Mouse (Mus musculus): ENCODE measurements around the gene Tango6.

The Tango6 gene

GRCm38 (mm10) chr8:106761867-106762523, 79.1 kb downstream of the Tango6 start:
- peak; percentile 15 to 59 for DNase-seq

DNA sequence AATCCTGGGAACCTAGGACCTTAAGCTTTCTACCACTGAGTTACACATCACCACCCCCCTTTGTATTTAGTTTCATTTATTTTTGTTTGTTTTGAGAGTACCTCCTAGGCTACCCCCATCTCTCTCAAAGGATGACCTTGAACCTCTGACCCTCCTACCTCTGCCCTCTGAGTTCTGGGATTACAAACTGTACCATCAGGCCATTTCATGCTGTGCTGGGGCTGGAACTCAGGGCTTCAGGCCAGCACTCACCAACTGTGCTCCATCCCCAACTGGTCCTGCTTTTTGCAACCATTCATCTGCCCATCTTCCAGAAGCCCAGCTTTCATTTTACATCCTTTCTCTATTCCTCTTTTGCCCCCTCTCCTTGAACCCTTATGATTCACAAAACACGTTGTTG, 81.7 kb downstream of the Tango6 start:
- peak in 1 of 2 experiments; percentile 50 for DNase-seq

- no peak for DNase-seq
Measured at GRCm38 (mm10) chr8:106765570-106765969, 82.7 kb downstream of the Tango6 start.

GRCm38 (mm10) chr8:106766736-106767135, 83.9 kb downstream of the Tango6 start:
- no peak for DNase-seq

- DNase-seq: no peak
Measured at GRCm38 (mm10) chr8:106769147-106769805, 86.4 kb downstream of the Tango6 start.

DNA sequence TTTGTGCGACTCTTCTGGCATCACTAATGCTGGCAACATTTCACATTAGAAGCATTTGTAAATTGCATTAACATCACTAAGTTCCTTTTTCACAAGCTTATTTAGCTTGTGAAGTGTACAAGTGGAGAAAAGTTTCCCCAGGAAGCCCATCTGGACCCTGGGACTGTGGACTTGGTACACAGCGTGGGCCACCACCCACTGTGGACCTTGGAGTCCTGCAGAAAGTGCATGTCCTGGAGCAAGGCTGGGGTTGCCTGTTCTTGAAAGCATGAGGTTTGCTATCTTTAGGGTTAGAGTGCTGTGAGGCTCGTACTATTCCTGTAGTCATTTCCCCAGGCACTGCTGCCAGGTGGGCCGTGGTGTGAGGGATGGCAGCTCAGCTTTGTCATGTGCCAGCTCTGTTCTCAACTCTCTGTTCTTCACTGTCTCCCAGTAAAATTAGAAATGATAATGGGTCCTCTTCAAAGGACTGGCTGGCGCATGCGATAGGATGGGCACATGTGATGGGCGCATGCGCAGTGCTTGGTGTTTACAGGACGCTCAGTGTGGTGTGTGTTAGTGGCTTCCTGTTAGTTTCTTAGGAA, 87.8 kb downstream of the Tango6 start:
- no peak for DNase-seq

GRCm38 (mm10) chr8:106772094-106772493, 89.2 kb downstream of the Tango6 start:
- no peak for DNase-seq

- DNase-seq: no peak
Measured at GRCm38 (mm10) chr8:106772501-106772900, 89.6 kb downstream of the Tango6 start.

- DNase-seq: peak in 1 of 2 experiments; percentile 25
Measured at GRCm38 (mm10) chr8:106774567-106775320, 91.9 kb downstream of the Tango6 start.

DNA sequence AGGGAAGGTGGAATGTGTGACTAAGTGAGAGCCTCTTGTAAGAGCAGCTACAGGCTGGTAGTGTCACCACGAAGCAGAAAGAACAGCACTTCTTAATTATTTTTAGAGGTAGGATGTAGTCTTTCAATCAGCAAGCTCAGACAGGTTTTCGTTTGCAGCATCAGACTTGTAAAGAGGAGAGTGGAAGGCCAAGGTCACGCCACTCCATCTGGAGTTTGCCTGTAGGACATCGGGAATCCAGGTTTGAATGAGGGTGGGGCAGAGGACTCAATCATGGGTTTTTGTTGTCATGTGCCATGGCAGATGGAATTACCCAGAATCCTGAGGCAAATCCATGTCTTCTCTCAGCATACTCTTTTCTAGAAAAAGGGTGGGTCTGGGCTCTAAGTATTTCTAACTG, 106.8 kb downstream of the Tango6 start:
- DNase-seq: no peak

DNA sequence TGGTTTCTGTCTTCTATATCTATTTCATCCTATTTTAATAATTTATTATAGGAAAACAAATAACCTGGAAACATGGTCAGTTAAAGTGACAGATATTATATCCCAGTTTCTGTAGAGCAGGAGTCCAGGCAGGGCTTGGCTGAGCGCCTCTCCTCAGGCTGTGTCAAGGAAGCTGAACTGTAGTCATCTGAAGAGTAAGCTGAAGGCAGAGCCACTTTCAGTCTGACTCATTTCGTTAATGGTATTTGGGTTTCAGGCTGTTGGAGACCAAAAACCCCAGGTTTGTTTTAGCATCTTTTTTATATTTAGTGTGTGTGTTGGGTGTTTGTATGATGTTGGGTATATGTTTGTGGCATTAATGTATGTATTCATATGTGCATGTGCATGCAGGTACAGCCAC, 112.0 kb downstream of the Tango6 start:
- no peak for DNase-seq

- DNase-seq: no peak
Measured at GRCm38 (mm10) chr8:106799821-106800220, 117.0 kb downstream of the Tango6 start.

DNA sequence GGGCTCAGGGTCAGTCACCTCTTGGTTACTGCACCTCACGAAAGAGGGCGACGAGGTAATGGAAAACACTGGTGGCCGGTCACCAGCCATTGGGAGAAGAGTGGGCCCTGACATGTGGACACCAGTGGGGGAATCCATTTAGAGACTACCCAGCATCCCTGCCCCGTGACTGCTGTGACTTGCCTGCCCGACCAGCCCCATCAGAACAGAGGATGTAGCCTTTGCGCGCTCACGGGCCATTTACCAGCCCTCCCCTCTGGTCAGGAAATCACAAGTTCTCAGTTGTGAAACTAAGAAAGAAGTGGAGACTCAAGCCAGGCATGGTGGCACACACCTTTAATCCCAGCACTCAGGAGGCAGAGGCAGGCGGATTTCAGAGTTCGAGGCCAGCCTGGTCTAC, 118.4 kb downstream of the Tango6 start:
- no peak for DNase-seq

GRCm38 (mm10) chr8:106802384-106803137, 119.7 kb downstream of the Tango6 start:
- DNase-seq: peak; percentile 46 to 52

DNA sequence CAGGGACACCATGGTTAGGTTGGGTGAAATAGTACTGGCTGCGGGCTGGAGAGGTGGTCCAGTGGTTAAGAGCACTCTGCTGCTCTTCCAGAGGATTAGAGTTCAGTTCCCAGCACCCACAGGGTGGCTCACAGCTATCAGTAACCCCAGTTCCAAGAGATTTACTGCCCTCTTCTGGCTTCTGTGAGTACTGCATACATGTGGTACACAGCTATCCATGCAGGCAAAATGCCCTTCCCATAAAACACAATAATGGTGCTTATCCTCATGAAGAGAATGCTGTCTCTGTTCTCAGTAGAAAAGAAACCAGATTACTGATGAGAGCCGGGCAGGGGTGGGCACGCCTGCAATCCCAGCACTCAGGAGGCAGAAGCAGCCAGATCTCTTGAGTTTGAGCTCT, 123.0 kb downstream of the Tango6 start:
- peak in 1 of 2 experiments; percentile 21 for DNase-seq

GRCm38 (mm10) chr8:106807461-106807860, 124.6 kb downstream of the Tango6 start:
- DNase-seq: no peak

DNA sequence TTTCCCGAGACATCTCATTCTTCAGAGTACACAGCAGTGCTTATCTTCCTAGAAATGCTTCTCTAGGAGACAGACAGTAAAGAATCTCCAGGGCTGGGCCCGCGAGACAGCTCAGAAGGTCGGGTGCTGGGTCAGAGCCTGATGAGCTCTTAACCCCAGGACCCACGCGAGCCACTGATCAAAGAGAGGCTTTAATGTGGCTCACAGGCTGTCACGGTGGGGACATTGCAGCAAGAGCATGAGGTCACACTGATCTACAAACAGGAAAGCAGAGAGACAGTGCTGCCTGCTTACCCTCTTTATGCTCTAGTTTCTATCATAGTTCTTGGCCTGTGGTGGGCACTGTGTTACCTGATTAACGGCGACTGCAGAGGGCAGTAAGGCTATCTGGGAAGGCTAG, 126.9 kb downstream of the Tango6 start:
- no peak for DNase-seq

DNA sequence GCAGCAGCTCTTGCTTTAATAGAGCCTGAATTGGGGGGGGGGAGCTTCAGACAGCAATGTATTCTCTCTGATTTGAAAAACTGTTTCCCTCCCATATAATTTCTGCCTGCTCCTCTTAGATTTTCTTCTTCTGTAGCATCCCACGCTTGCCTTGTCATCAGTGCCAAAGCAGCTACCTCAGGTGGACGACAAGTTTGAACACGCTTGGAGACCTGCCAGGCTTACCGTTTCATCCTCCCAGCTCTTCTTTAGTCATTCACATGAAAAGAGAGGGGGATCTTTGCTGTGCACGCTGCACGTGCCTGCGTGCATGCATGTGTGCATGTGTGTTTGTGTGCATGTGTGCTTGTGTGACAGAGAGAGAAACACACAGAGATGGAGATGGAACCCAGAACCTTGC, 127.5 kb downstream of the Tango6 start:
- peak in 1 of 2 experiments; percentile 15 for DNase-seq

GRCm38 (mm10) chr8:106812560-106812959, 129.7 kb downstream of the Tango6 start:
- DNase-seq: no peak

GRCm38 (mm10) chr8:106816431-106817170, 133.7 kb downstream of the Tango6 start:
- DNase-seq: peak; percentile 41 to 59

DNA sequence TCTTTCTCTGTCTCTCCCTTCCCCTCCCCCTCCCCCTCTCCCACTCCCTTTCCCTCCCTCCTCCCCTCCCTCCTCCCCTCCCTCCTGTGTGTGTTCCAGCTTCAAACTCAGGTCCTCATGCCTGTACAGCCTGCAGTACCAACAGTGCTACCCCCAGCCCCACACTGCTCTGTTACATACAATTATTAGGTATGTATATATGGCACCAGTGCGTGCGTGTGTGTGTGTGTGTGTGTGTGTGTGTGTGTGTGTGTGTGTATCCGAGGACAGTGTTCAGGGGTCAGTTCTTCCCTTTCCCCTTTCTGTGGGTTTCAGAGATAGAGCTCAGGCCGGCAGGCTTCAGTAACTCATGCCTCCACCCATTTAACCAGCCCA, 134.3 kb downstream of the Tango6 start:
- DNase-seq: no peak
